Mouse (Mus musculus) testis, postnatal 14 days (tissue): Measurements from ENCODE around the gene Ythdf1.

Source experiments
- DNase-seq: peaks from one replicate; pipeline ENCODE4 v3.0.0; 2021; ENCODE audit warnings: low spot score

The Ythdf1 gene

GRCm38 (mm10) chr2:180879365-180880067 is 41.2 kb downstream of the Ythdf1 start:
- no peak for DNase-seq

DNA sequence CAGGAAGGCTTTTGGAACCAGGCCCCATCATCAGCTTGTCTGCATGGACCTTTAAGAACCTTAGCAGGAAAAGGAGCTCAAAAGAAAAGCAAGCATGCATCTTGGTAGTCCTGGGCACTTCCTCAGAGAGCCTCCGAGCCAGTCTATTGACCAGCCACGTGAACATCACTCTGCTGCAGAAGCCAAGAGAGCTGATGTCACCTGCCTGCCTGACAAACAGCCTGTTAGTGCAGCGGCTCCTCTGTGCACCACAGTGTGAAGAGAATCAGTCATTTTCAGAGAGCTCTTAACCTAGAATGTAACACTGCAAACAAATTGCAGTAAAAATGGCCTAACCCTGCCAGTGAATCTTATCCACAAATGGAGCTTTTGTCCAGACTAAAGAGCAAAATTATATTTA is 50.7 kb downstream of the Ythdf1 start:
- no peak for DNase-seq

DNA sequence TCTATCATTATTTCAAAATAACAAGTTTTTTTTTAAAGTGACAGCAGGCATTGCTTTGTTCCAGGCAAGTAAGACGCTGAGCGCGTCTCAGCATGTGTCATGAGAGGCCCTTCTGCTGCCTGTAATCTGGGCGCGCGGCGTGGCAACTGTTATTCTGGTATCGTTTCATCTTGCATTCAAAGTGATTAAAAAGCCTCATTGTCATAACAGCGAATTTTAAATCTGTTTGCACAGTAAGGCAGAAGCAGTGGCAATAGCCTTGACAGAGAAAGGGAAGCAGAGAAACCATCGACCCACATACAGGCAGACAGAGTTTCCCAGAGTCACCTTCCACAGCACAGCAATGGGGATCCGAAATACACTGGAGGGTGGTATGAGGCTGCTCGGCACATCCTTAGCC is 59.2 kb downstream of the Ythdf1 start:
- no peak for DNase-seq

GRCm38 (mm10) chr2:180857121-180857520 is 63.6 kb downstream of the Ythdf1 start:
- DNase-seq, result no peak

DNA sequence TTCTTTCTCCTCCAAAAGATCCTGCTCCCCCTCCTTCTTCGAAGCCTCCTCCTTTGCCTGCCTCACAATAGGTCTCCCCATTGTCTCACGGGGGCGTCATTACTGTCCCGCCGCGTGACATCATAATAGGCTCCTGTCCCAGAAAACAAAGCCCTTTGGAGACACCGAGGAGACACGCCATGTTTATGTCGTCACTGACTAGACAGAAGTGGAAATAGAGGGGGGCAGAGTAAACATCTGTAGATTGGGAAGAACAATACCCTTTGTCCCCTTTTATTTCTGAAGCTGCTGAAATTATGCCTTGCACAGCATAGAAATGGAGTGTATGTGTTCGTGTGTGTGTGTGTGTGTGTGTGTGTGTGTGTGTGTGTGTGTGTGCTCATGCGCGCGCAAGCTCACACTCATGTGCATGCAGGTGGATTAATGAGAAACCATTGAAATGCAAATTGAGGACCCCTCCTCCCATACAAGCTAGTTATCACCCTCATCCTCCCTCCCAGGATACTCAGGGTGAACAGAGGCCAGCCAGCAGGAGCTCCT is 65.7 kb downstream of the Ythdf1 start:
- DNase-seq, result no peak
